Mouse (Mus musculus) MEL (cell line): ENCODE data around the gene Pik3cd. TPM values are rescaled to one million over a fixed set of nuclear protein-coding genes. Genes with fewer than 3 reads are reported as not detected.

Source experiments
- DNase-seq: peaks from one replicate; pipeline ENCODE4 v3.0.0; 2011; ENCODE audit warnings: low read depth, low spot score
- H3K27ac ChIP-seq: 2 replicates; pipeline ENCODE4 v1.5.1; 2012; ENCODE audit warnings: low read depth, mild to moderate bottlenecking, control low read depth, low read length, moderate library complexity; ENCODE audit not compliant: control insufficient read depth
- H3K27me3 ChIP-seq, 2 experiments: fragments of 150-350 bp in 1 of 2; sonication (generic) in 1 of 2; 2 replicates each; pipeline ENCODE4 v1.6.1; 2012; ENCODE audit warnings: low read length in 2 of 2, mild to moderate bottlenecking in 2 of 2, improper control_type of control experiment in 1 of 2, moderate library complexity in 1 of 2; ENCODE audit not compliant: insufficient read depth in 2 of 2, control insufficient read depth in 1 of 2
- H3K36me3 ChIP-seq, 2 experiments: 2 replicates each; pipeline ENCODE4 v1.6.1; 2012 to 2014; ENCODE audit warnings: low read length in 2 of 2, improper control_type of control experiment in 1 of 2, inconsistent platforms in 1 of 2, mild to moderate bottlenecking in 1 of 2; ENCODE audit not compliant: insufficient read depth in 2 of 2, control insufficient read depth in 1 of 2
- H3K4me1 ChIP-seq, 2 experiments: fragments of 150-350 bp in 1 of 2; sonication (generic) in 1 of 2; 2 replicates each; pipeline ENCODE4 v1.6.1; 2012; ENCODE audit warnings: low read length in 2 of 2, improper control_type of control experiment in 1 of 2, mild to moderate bottlenecking in 1 of 2; ENCODE audit not compliant: insufficient read depth in 2 of 2, control insufficient read depth in 1 of 2
- H3K4me3 ChIP-seq, 2 experiments: fragments of 150-350 bp in 1 of 2; sonication (generic) in 1 of 2; 2 replicates each; pipeline ENCODE4 v1.5.1; 2012; ENCODE audit warnings: low read depth in 2 of 2, low read length in 2 of 2, mild to moderate bottlenecking in 2 of 2, moderate library complexity in 2 of 2, control low read depth in 1 of 2, improper control_type of control experiment in 1 of 2; ENCODE audit not compliant: control insufficient read depth in 1 of 2, insufficient read depth in 1 of 2
- H3K79me2 ChIP-seq: 2 replicates; pipeline ENCODE4 v1.6.1; 2012; ENCODE audit warnings: mild to moderate bottlenecking, low read length, moderate library complexity; ENCODE audit not compliant: control insufficient read depth, poor library complexity, insufficient read depth
- H3K9ac ChIP-seq: 2 replicates; pipeline ENCODE4 v1.6.1; 2012; ENCODE audit warnings: low read depth, mild to moderate bottlenecking, control low read depth, low read length, moderate library complexity; ENCODE audit not compliant: control insufficient read depth, poor library complexity, severe bottlenecking
- H3K9me3 ChIP-seq: fragments of 150-350 bp; sonication (generic); replicated peaks from 2 replicates; pipeline ENCODE4 v1.6.1; 2012; ENCODE audit warnings: mild to moderate bottlenecking, low read length, improper control_type of control experiment, moderate library complexity; ENCODE audit not compliant: insufficient read depth
- CHD2 ChIP-seq: IDR thresholded peaks from 2 replicates; pipeline ENCODE4 v1.6.1; 2011; ENCODE audit warnings: low read length, improper control_type of control experiment
- CTCF ChIP-seq, 3 experiments: IDR thresholded peaks in 2 of 3; conservative IDR thresholded peaks in 1 of 3; 2 replicates each; pipeline ENCODE4 v1.5.1; 2011 to 2012; ENCODE audit warnings: low read length in 3 of 3, low read depth in 2 of 3, mild to moderate bottlenecking in 2 of 3, improper control_type of control experiment in 1 of 3, inconsistent platforms in 1 of 3, mixed read lengths in 1 of 3, moderate library complexity in 1 of 3; ENCODE audit not compliant: control insufficient read depth in 1 of 3, insufficient read depth in 1 of 3, poor library complexity in 1 of 3, severe bottlenecking in 1 of 3
- E2F4 ChIP-seq: IDR thresholded peaks from 2 replicates; pipeline ENCODE4 v1.6.1; 2011; ENCODE audit warnings: low read depth, low read length, improper control_type of control experiment, borderline replicate concordance
- KAT2A ChIP-seq: conservative IDR thresholded peaks from 2 replicates; pipeline ENCODE4 v1.6.1; 2012; ENCODE audit warnings: low read depth, low read length, improper control_type of control experiment, inconsistent platforms
- MXI1 ChIP-seq: IDR thresholded peaks from 2 replicates; pipeline ENCODE4 v1.6.1; 2011; ENCODE audit warnings: mild to moderate bottlenecking, low read depth, low read length, improper control_type of control experiment
- MYC ChIP-seq: IDR thresholded peaks from 2 replicates; pipeline ENCODE4 v1.6.1; 2011; ENCODE audit warnings: low read depth, mild to moderate bottlenecking, low read length, improper control_type of control experiment, moderate library complexity
- POLR2AphosphoS2 ChIP-seq: IDR thresholded peaks from 2 replicates; pipeline ENCODE4 v1.6.1; 2011; ENCODE audit warnings: low read length, improper control_type of control experiment
- RAD21 ChIP-seq: IDR thresholded peaks from 2 replicates; pipeline ENCODE4 v1.6.1; 2011; ENCODE audit warnings: mild to moderate bottlenecking, low read depth, low read length, improper control_type of control experiment
- SMC3 ChIP-seq: IDR thresholded peaks from 2 replicates; pipeline ENCODE4 v1.6.1; 2011; ENCODE audit warnings: low read depth, low read length, improper control_type of control experiment
- TAL1 ChIP-seq: IDR thresholded peaks from 2 replicates; pipeline ENCODE4 v1.6.1; 2012; ENCODE audit warnings: mild to moderate bottlenecking, inconsistent platforms, low read length, moderate library complexity, mixed read lengths
- TCF12 ChIP-seq: IDR thresholded peaks from 2 replicates; pipeline ENCODE4 v1.6.1; 2014; ENCODE audit warnings: low read depth, mild to moderate bottlenecking, inconsistent platforms, low read length, improper control_type of control experiment, moderate library complexity
- USF2 ChIP-seq, 2 experiments: IDR thresholded peaks; 2 replicates each; pipeline ENCODE4 v1.6.1; 2011 to 2012; ENCODE audit warnings: improper control_type of control experiment in 2 of 2, low read length in 2 of 2, borderline replicate concordance in 1 of 2, inconsistent platforms in 1 of 2, low read depth in 1 of 2, mild to moderate bottlenecking in 1 of 2; ENCODE audit not compliant: insufficient read depth in 1 of 2
- ZC3H11A ChIP-seq: IDR thresholded peaks from 2 replicates; pipeline ENCODE4 v1.6.1; 2012; ENCODE audit warnings: low read depth, mild to moderate bottlenecking, inconsistent platforms, low read length, improper control_type of control experiment
- ZKSCAN1 ChIP-seq: IDR thresholded peaks from 2 replicates; pipeline ENCODE4 v1.6.1; 2012; ENCODE audit warnings: low read depth, mild to moderate bottlenecking, inconsistent platforms, low read length, improper control_type of control experiment, moderate library complexity
- polyA plus RNA-seq, 2 experiments: library from polyadenylated mRNA; stranded (reverse) in 1 of 2; unstranded in 1 of 2; fragments of >175 nt in 1 of 2; fragments of >200 nt in 1 of 2; gene quantifications; 2 replicates each; pipeline versions ENCODE4 v1.2.1 to v1.2.4; 2012; ENCODE audit warnings: low replicate concordance in 2 of 2, low read depth in 1 of 2; ENCODE audit not compliant: insufficient read length in 2 of 2, insufficient read depth in 1 of 2, missing spikeins in 1 of 2
- total RNA-seq: library from RNA; depleted of rRNA; stranded (reverse); fragments of 300-350 nt; gene quantifications from 2 replicates; pipeline ENCODE4 v1.2.3, GENCODE M21; 2012

The Pik3cd gene
- total and polyA plus RNA-seq, 3 experiments: 45.9 to 152 (median 49.8) TPM

GRCm38 (mm10) chr4:149719686-149720085, 17.3 kb upstream of the Pik3cd start:
- no peaks in the 10 kb centered on the region for H3K79me2 ChIP-seq
- H3K4me1 ChIP-seq: no peaks in the 10 kb centered on the region
- peaks cover 0 to 4% of the 10 kb centered on the region in 2 experiments; a peak in 1 of 4 replicates for H3K36me3 ChIP-seq
- H3K9me3 ChIP-seq: no peaks in the 10 kb centered on the region
- H3K4me3 ChIP-seq: no peak overlapping the region
- H3K27ac ChIP-seq: no peak overlapping the region
- TF ChIP-seq CHD2: no peak
- TF ChIP-seq SMC3: peak; percentile 54
- TF ChIP-seq USF2 (IDR thresholded peaks at IDR 0.05; ENCODE audit: borderline replicate concordance in 1 of 2, insufficient read depth in 1 of 2, low read depth in 1 of 2, low read length in 2 of 2): no peak
- no peak for TF ChIP-seq KAT2A
- no peak for TF ChIP-seq MYC
- TF ChIP-seq CTCF (IDR thresholded peaks at IDR 0.05 in 2 of 3, conservative IDR thresholded peaks at IDR 0.05 in 1 of 3; ENCODE audit: control insufficient read depth in 1 of 3, insufficient read depth in 1 of 3, low read depth in 2 of 3, low read length in 3 of 3, poor library complexity in 1 of 3, severe bottlenecking in 1 of 3): peak; percentile 62 to 80 (median 64)
- TF ChIP-seq ZKSCAN1: no peak
- no peak for TF ChIP-seq POLR2AphosphoS2
- no peak for TF ChIP-seq E2F4
- TF ChIP-seq RAD21: peak; percentile 14
- TF ChIP-seq MXI1: no peak
- TF ChIP-seq TAL1: no peak
- no peak for TF ChIP-seq ZC3H11A
- TF ChIP-seq, all 39 proteins: peak for 3
- DNase-seq: peak; percentile 69
- no peak overlapping the region for H3K9ac ChIP-seq
- H3K27me3 ChIP-seq: no peaks in the 10 kb centered on the region

- peaks cover 0 to 2% of the 10 kb centered on the region in 2 experiments; a peak in 1 of 4 replicates for H3K36me3 ChIP-seq
Observed at GRCm38 (mm10) chr4:149714542-149714941, 12.2 kb upstream of the Pik3cd start.

GRCm38 (mm10) chr4:149711955-149712354, 9.6 kb upstream of the Pik3cd start:
- Histone ChIP-seq H3K27ac (no peak overlapping the region), H3K9ac (no peak overlapping the region), H3K79me2 (no peaks in the 10 kb centered on the region), H3K9me3 (no peaks in the 10 kb centered on the region), H3K4me3 (no peak overlapping the region), H3K36me3 (0 out of 4 replicates have a peak, but pooled peaks cover 0 to 2% of the 10 kb centered on the region in 2 experiments), H3K4me1 (0 out of 4 replicates have a peak, but pooled peaks cover 0 to 2% of the 10 kb centered on the region in 2 experiments), H3K27me3 (no peaks in the 10 kb centered on the region)
- TF ChIP-seq RAD21 (peak; percentile 25), POLR2AphosphoS2 (no peak), SMC3 (peak; percentile 58), CTCF (IDR thresholded peaks at IDR 0.05 in 2 of 3, conservative IDR thresholded peaks at IDR 0.05 in 1 of 3; ENCODE audit: control insufficient read depth in 1 of 3, insufficient read depth in 1 of 3, low read depth in 2 of 3, low read length in 3 of 3, poor library complexity in 1 of 3, severe bottlenecking in 1 of 3) (peak; percentile 79 to 85 (median 81))
- DNase-seq: peak; percentile 63

More at GRCm38 (mm10) chr4:149714542-149714941, 12.2 kb upstream of the Pik3cd start:
- H3K9me3 ChIP-seq: no peaks in the 10 kb centered on the region
- DNase-seq: no peak
- TF ChIP-seq TCF12 (no peak), POLR2AphosphoS2 (peak; percentile 63; the same call in 1 of the 2 replicates)
- no peak overlapping the region for H3K9ac ChIP-seq
- H3K27me3 ChIP-seq: no peaks in the 10 kb centered on the region
- H3K27ac ChIP-seq: no peak overlapping the region
- 0 out of 4 replicates have a peak, but pooled peaks cover 0 to 2% of the 10 kb centered on the region in 2 experiments for H3K4me1 ChIP-seq
- H3K4me3 ChIP-seq: no peak overlapping the region
- no peaks in the 10 kb centered on the region for H3K79me2 ChIP-seq
